Mouse (Mus musculus): Measurements from ENCODE around the gene Ece1. TPM values are rescaled to one million over a fixed set of nuclear protein-coding genes. Genes with fewer than 3 reads are reported as not detected.

The Ece1 gene
- polyA plus RNA-seq, 1 experiment = 65.4 TPM

DNA sequence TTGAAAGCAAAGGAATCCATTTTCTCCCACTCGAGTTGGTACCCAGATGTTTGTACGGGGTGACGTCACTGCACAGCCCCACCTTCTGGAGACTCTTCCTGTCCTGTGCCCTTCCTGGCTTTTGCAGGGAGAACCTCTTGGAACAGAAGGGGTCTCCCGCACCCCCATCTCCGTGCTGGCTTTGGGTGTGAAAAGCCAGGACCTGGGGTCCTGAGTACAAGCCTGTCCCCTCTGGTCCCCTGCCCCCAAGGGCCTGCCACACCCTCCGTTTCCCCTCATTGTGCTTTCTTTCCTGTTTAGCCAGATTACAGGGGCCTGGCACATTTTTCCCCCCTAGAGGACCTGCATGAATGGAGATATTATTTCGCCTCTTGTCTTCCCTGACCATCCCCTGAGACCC, 58.0 kb downstream of the Ece1 start:
- H3K4me3 ChIP-seq (ENCODE audit: insufficient read depth, low read length) = no peak overlapping the region
- TF ChIP-seq CTCF (IDR thresholded peaks at IDR 0.05; ENCODE audit: borderline replicate concordance, insufficient read depth, low read length) (no peak), POLR2A (IDR thresholded peaks at IDR 0.05; ENCODE audit: low read depth, low read length) (no peak)
- H3K27ac ChIP-seq (ENCODE audit: insufficient read depth, low read length) = peak overlapping the region; percentile 23; the same call in 1 of the 2 replicates
- H3K4me1 ChIP-seq (ENCODE audit: control insufficient read depth, insufficient read depth, low read length) = peaks cover 13% of the 10 kb centered on the region

GRCm38 (mm10) chr4:137920500-137920961, 58.5 kb downstream of the Ece1 start:
- Histone ChIP-seq H3K4me1 (ENCODE audit: control insufficient read depth, insufficient read depth, low read length) (peaks cover 15% of the 10 kb centered on the region), H3K27ac (ENCODE audit: insufficient read depth, low read length) (peak overlapping the region; percentile 23; the same call in 1 of the 2 replicates), H3K4me3 (ENCODE audit: insufficient read depth, low read length) (no peak overlapping the region)
- TF ChIP-seq POLR2A (IDR thresholded peaks at IDR 0.05; ENCODE audit: low read depth, low read length) (no peak), CTCF (IDR thresholded peaks at IDR 0.05; ENCODE audit: borderline replicate concordance, insufficient read depth, low read length) (no peak)

- H3K4me3 ChIP-seq (ENCODE audit: insufficient read depth, low read length) = no peak overlapping the region
- no peak overlapping the region for H3K27ac ChIP-seq (ENCODE audit: insufficient read depth, low read length)
- H3K4me1 ChIP-seq (ENCODE audit: control insufficient read depth, insufficient read depth, low read length) = peaks cover 15% of the 10 kb centered on the region
- TF ChIP-seq CTCF (IDR thresholded peaks at IDR 0.05; ENCODE audit: borderline replicate concordance, insufficient read depth, low read length) (no peak), POLR2A (IDR thresholded peaks at IDR 0.05; ENCODE audit: low read depth, low read length) (no peak)
These were observed 59.5 kb downstream of the Ece1 start for GRCm38 (mm10) chr4:137921510-137921909.

- TF ChIP-seq POLR2A (IDR thresholded peaks at IDR 0.05; ENCODE audit: low read depth, low read length) (no peak), CTCF (IDR thresholded peaks at IDR 0.05; ENCODE audit: borderline replicate concordance, insufficient read depth, low read length) (no peak)
- Histone ChIP-seq H3K4me3 (ENCODE audit: insufficient read depth, low read length) (no peak overlapping the region), H3K27ac (ENCODE audit: insufficient read depth, low read length) (no peak overlapping the region), H3K4me1 (ENCODE audit: control insufficient read depth, insufficient read depth, low read length) (peaks cover 15% of the 10 kb centered on the region)
These were observed 61.0 kb downstream of the Ece1 start for GRCm38 (mm10) chr4:137923052-137923451.

- H3K4me3 ChIP-seq (ENCODE audit: insufficient read depth, low read length) = no peak overlapping the region
- TF ChIP-seq POLR2A (IDR thresholded peaks at IDR 0.05; ENCODE audit: low read depth, low read length) = no peak
- TF ChIP-seq CTCF (IDR thresholded peaks at IDR 0.05; ENCODE audit: borderline replicate concordance, insufficient read depth, low read length) = no peak
- peak overlapping the region; percentile 77 for H3K27ac ChIP-seq (ENCODE audit: insufficient read depth, low read length)
- H3K4me1 ChIP-seq (ENCODE audit: control insufficient read depth, insufficient read depth, low read length) = peaks cover 17% of the 10 kb centered on the region
These were observed 63.1 kb downstream of the Ece1 start for GRCm38 (mm10) chr4:137925176-137925575.

DNA sequence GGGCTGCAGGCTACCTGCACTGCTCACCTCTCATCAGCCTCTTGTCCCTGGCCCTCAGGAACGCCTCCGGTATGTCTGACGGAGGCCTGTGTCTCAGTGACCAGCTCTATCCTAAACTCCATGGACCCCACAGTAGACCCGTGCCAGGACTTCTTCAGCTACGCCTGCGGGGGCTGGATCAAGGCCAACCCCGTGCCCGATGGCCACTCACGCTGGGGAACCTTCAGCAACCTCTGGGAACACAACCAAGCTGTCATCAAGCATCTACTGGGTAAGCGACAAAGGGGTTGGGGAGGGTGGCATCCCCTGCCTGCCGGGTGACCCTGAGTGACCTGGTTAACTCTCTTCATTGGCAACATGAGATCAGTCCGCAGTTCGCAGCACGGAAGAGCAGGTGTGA, 64.1 kb downstream of the Ece1 start:
- Histone ChIP-seq H3K4me1 (ENCODE audit: control insufficient read depth, insufficient read depth, low read length) (peaks cover 17% of the 10 kb centered on the region), H3K27ac (ENCODE audit: insufficient read depth, low read length) (no peak overlapping the region), H3K4me3 (ENCODE audit: insufficient read depth, low read length) (no peak overlapping the region)
- no peak for TF ChIP-seq CTCF (IDR thresholded peaks at IDR 0.05; ENCODE audit: borderline replicate concordance, insufficient read depth, low read length)
- no peak for TF ChIP-seq POLR2A (IDR thresholded peaks at IDR 0.05; ENCODE audit: low read depth, low read length)

DNA sequence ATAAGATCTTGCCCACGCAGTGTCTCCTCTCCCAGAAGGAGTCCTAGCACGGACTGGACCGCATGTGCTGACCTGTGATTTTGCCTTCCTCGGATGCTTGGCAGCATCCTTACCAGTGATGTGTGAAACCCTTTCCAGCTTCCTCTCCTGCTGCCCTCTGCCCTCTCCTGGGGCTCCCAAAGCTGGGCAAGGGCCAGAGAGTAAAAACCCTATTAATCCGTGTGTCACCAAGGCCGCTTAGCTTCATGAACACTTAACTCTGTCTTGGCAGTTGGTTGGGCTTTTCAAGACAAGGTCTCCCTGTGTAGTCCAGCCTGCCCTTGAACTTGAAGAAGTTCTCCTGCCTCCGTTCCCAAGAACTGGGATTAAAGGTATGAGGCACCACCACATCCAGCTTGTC, 65.1 kb downstream of the Ece1 start:
- Histone ChIP-seq H3K4me1 (ENCODE audit: control insufficient read depth, insufficient read depth, low read length) (peaks cover 22% of the 10 kb centered on the region), H3K27ac (ENCODE audit: insufficient read depth, low read length) (no peak overlapping the region), H3K4me3 (ENCODE audit: insufficient read depth, low read length) (no peak overlapping the region)
- TF ChIP-seq POLR2A (IDR thresholded peaks at IDR 0.05; ENCODE audit: low read depth, low read length) (no peak), CTCF (IDR thresholded peaks at IDR 0.05; ENCODE audit: borderline replicate concordance, insufficient read depth, low read length) (no peak)

- H3K27ac ChIP-seq (ENCODE audit: insufficient read depth, low read length) = no peak overlapping the region
- no peak overlapping the region for H3K4me3 ChIP-seq (ENCODE audit: insufficient read depth, low read length)
- TF ChIP-seq CTCF (IDR thresholded peaks at IDR 0.05; ENCODE audit: borderline replicate concordance, insufficient read depth, low read length) (no peak), POLR2A (IDR thresholded peaks at IDR 0.05; ENCODE audit: low read depth, low read length) (no peak)
- H3K4me1 ChIP-seq (ENCODE audit: control insufficient read depth, insufficient read depth, low read length) = peaks cover 25% of the 10 kb centered on the region
These were observed 65.9 kb downstream of the Ece1 start for GRCm38 (mm10) chr4:137927741-137928535.

GRCm38 (mm10) chr4:137928813-137929212, 66.8 kb downstream of the Ece1 start:
- H3K4me1 ChIP-seq (ENCODE audit: control insufficient read depth, insufficient read depth, low read length) = peaks cover 25% of the 10 kb centered on the region
- H3K27ac ChIP-seq (ENCODE audit: insufficient read depth, low read length) = 0 out of 2 replicates have a peak overlapping the region, but pooled peaks have one; percentile 86
- TF ChIP-seq CTCF (IDR thresholded peaks at IDR 0.05; ENCODE audit: borderline replicate concordance, insufficient read depth, low read length) (no peak), POLR2A (IDR thresholded peaks at IDR 0.05; ENCODE audit: low read depth, low read length) (no peak)
- no peak overlapping the region for H3K4me3 ChIP-seq (ENCODE audit: insufficient read depth, low read length)

DNA sequence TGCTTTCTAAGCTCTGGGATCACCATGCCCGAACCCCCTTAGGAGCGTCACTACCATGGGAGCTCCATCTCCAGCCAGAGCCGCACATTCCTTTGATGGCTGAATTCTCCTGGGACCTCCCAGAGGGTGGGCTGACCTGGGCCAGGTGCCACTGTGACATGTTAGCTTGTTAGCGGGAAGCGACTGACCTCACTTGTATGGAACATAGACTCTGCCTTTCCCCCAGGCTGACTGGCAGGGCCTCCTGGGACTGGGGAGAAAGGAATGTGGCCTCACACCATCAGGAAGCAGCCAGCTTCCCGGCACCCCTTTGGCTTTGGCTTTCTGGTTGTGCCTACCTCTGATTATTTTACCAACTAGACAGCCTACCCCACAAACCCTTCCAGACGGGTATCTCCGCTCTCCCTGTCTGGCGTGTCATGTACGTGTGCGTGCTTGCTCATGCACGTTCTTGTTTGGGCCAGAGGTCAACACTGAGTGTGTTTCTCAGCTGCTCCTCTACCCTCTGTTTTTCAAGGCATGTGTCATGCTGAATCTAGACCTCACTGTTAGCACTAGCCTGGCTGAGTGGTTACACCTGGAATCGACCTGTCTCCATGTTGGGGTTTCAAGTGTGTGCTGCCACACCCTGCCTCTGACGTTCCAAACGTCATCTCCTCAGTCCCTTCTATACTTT, 67.4 kb downstream of the Ece1 start:
- TF ChIP-seq CTCF (IDR thresholded peaks at IDR 0.05; ENCODE audit: borderline replicate concordance, insufficient read depth, low read length) (no peak), POLR2A (IDR thresholded peaks at IDR 0.05; ENCODE audit: low read depth, low read length) (no peak)
- Histone ChIP-seq H3K4me3 (ENCODE audit: insufficient read depth, low read length) (no peak overlapping the region), H3K4me1 (ENCODE audit: control insufficient read depth, insufficient read depth, low read length) (peaks cover 24% of the 10 kb centered on the region), H3K27ac (ENCODE audit: insufficient read depth, low read length) (peak overlapping the region; percentile 86)

Measured in embryonic fibroblast, embryonic 13.5 days (primary cell).